Mouse (Mus musculus) megakaryocyte-erythroid progenitor cell, adult 5-6 weeks (primary cell): ENCODE results near the gene Gstt3. TPM values are rescaled to one million over a fixed set of nuclear protein-coding genes. Genes with fewer than 3 reads are reported as not detected.

Experiments
- ATAC-seq: replicated peaks from 2 replicates; pipeline ENCODE4 v1.8.0; 2016; ENCODE audit warnings: mild to moderate bottlenecking, inconsistent platforms; ENCODE audit not compliant: severe bottlenecking, poor library complexity, low FRiP score, low TSS enrichment
- total RNA-seq, 2 experiments: library from RNA; stranded (forward) in 1 of 2; stranded (reverse) in 1 of 2; fragments of 200-1000, 215-1000 nt in 1 of 2; fragments of >200 nt in 1 of 2; fragmentation: Nextera tagmentation in 1 of 2; gene quantifications; 2 replicates each; pipeline ENCODE4 v1.2.3; 2014 to 2017

Gene Gstt3
- total RNA-seq (2014; fragmentation: Nextera tagmentation), result 2.0 and 2.7 TPM in 2 replicates
- 3.0 TPM in 1 of 2 replicates, not detected in the other for total RNA-seq (2017)

DNA sequence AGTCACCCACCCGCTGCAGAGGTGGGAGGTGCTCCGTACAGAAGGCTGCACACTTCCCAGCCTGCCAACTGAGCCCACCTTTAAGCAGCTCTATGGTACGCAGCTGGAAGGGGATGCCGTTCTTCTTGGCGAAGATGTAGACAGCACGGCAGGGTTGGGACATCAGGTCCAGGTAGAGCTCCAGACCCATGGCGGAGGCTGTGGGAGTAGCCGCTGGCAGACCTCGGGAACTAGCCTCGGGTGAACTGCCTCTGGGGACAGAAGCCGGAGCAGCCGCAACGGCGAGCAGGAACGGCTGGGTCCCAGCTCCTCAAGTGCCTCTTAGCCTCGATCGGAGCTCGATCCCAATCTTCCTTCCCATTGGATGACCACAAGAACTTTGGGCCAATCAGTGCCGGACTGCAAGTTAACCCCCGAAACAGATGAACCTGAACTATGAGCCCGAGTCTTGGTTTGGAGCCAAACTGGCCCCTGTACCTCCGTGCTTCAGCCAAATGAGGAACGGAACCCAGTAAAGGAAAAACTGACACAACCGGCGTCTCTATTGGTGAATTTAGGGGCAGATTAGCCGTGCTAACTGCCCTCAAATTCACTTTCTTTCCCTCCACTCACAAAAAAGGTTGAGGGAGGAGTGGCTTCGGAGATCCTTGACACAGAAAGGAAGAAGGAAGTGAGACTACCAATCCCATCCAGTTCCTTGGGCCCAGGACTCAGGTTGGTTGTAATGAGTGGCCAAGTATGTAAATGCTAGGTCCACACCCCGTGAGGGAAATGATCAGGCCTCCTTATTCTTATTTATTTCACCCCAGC lies at the start of gene Gstt3, which contains the start of gene Gm20441:
Gstt3 (minus strand) TSS at position 646 of the 810 bp plus-strand sequence.
Gm20441 (minus strand) TSS at position 186 of the 810 bp plus-strand sequence.
- peak; percentile 60 for ATAC-seq

DNA sequence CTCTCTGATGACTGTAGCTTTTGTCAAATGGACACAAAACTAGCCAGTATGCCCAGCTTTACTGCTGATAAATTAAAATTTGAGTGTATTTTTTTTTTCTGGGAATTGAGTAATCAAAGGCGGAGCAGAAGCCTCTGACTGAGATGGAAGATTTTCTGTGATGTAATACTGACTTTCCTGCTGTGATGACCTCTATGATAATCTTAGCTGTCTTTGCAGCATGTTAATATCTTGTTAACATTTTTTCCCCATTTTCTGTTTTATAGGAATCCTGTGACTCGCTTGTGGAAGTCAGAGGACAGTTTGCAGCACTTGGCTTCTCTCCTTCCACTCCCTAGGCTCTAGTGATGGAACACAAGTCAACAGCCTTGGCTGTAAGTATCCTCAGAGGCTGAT lies 49.1 kb upstream of the Gstt3 start:
- no peak for ATAC-seq

DNA sequence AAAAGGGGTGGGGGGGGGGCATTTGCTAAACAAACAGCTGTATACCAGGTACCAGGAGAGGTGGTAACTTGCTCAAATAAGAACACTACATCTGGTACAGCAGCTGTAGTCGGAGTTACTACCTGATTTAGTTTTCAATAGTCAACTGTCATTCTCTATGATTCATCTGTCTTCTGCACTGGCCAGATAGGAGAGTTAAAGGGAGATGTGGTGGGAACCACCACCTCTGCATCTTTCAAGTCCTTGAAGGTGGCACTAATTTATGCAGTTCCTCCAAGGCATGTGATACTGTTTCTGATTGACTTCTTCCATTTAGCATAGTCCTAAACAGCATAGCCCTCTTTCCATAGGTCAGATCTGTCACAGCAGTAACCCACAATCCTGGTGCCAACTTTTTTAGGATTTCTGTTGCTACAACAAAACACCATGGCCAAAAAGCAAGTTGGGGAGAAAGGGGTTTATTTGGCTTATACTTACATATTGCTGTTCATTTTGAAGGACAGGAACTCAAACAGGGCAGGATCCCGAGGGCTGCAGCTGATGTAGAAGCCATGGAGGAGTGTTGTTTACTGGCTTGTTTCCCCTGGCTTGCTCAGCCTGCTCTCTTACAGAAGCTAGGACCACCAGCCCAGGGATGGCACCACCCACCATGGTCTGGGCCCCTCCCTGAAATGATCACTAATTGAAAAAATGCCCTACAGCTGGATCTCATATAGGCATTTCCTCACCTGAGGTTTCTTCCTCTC lies 48.5 kb upstream of the Gstt3 start:
- ATAC-seq, result no peak

DNA sequence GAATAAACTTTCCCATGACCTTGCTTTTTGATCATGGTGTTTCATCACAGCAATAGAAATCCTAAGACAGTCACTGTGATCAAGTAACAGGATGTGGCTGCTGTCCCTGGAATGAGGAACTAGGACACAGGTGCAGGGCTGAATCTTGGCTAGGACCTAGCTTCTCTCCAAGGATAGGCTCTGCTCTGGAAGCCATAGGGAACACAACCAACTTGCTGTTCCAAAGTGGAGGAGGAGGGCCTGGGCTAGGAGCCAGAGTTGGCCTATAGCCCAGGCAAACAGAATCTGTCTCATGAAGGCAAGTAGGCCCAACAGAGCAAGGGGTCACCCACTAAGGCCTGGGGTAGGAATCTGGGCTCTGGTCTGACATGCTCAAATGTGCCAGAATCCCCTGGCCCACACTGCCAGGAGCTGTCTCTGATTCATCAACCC lies 47.3 kb upstream of the Gstt3 start:
- ATAC-seq, result no peak

DNA sequence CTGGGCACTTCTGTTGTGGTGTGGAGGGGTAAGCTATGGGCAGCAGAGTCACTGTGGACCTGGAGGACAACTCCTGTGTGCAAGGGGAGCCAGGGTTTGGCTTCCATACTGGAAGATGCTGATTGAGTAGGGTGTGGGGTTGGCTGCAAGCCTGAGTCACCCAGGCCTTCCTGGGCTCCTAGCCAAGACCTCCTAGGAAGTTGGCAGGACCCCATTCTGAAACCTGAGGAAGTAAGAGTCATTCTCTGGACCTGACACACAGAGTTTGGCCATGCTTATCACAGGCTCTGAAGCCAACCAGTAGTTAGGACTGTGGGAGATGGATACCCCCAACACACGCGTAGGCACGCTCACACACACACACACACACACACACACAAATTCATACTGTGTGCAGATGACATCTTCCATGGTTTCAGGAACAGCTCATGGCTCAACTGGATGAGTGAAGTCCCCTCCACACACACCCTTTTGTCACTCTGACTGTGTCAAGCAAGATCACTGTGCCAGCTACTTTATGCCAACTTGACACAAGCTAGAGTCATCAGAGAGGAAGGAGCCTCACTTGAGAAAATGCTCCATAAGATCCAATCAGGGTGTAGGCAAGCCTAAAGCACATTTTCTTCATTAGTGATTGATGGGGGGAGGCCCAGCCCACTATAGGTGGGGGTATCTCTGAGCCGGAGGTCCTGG lies 46.6 kb upstream of the Gstt3 start:
- peak; percentile 32; the same call in 1 of the 2 replicates for ATAC-seq

DNA sequence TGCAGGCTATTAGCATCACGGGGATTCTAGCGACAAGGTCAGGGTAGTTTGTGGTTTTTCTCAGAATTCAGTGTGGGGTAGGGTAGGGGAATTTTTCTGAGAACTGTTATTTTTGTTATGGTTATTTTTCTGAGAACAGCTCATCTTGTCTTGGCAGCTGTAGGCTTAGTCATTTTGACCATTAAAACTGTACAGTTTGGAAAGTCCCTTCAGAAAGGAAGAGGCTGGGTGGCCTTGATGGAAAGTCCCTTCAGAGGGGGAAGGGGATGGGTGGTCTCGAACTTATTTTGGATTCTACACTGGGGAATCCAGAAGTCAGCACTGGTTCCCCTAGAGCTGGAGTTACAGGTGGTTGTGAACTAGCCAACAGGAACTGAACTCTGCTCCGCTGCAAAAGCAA lies 43.3 kb upstream of the Gstt3 start:
- no peak for ATAC-seq

DNA sequence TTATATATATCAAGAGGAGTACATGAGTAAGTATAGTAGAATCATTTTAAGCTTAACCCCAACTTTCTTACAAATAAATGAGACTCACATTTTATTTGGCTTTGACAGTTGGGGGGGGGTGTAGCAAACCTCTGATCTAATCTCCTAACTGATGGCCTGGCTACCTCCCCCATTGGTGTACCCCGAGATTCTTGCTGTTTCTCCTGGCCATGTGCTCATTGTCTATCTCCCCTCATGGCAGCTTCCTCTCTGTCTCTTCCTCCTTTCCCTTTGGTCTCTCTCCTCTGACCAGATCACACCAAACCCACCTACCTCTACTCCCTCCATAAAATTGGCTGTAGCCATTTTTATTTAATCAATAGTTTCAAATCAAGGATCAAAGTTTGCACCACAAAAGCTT lies 42.6 kb upstream of the Gstt3 start:
- no peak for ATAC-seq

DNA sequence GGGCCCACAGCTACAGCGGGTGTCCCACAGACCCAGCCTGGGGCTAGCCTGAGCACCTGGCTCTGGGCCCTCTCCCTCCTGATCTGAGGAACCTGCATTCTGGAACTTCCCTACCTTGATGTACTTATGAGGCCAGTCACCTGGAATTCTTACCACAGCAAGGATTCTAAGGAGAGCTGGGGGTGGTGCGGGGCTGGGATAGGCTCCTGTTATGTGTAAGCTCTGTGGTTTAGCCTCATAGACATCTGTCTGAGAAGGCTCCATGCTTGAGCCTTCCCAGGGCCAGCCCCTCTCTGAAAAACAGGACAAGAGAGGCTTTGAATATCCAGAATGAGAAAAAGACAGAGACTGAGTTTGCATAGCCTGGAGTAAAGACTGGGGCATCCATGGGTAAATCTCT lies 41.2 kb upstream of the Gstt3 start, which contains the start of gene Gstt4:
Gstt4 (minus strand) TSS at position 101 of the 400 bp plus-strand sequence.
- ATAC-seq, result no peak

DNA sequence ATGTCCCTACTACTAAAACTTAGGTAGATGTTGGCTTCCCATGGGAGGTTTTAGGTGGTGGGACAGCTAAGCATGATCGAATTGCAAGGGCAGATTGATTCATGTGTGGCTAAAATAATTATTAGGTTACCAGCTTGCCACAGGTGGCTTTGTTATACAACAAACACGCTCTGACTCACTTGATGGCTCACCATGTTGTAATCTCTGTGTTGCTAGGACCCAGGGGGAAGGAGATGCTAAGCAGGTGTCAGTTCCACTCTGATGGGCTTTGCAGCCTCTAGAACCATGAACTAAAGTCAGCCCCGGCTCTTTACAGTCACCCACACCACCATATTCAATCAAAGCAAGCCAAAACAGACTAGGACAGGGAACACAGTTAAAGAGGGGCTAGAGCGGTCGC lies 38.7 kb upstream of the Gstt3 start:
- ATAC-seq, result no peak

DNA sequence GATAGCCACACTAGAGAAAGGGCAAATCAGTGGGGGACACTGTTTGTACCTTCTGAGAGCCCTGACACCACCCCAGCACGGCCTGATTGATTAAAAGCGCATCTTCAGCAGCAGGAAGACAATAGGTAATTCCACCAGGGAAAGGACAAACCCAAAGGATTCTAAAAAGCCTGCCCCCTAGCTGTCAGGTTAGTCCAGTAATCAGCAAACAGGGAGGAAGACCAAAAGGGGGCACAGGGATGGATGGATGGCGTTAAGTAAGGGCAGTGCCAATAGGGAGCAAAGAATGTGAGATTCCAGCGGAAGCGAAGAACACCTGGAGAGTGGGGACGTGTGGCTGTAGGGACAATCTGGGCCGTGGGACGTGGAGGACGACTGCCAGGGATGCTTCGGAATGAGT lies 37.4 kb upstream of the Gstt3 start:
- no peak for ATAC-seq

DNA sequence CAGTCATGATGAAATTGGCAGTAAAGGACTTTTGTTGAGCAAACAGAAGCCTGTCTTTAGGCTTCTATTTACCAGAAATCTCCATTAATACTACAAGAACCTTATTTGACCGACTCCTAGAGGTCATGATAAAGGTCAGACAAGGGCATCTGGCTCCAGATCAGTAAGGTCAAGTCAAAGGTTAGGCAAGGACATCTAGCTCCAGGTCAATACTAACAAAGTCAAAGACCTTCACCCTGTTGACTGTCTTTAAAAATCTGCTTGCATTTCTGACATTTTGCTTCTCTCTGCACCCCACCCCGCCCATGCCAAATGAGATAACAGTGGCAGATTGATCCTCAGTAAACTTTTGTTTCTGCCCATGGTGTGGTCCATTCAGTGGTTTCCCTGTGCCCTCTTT lies 23.0 kb upstream of the Gstt3 start:
- ATAC-seq, result no peak

DNA sequence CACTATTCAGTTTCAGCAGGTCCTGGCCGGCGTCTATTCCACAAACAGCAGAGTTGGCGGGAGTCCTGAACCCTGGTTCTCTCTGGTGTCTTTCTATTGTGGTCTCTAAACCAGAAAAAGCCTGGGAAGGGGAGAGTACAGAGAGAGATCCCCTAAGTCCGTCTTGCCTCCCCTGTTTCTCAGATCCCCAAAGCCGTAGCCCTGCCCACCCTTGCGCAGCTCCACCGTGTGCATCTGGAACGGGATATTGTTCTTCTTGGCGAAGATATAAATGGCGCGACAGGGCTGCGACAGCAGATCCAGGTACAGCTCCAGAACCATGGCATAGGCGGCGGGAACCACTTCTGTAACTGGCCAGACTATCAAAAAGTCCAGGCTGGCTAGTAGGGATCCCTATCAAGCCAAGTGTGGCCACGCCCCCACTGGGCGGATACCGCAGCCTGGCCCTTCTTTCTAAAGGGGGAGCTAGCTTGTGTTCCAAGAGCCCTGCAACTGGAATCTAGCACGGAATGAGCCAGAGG lies 17.0 kb upstream of the Gstt3 start, which contains the start of gene Gstt1:
Gstt1 (minus strand) TSS at position 409 of the 521 bp plus-strand sequence.
- ATAC-seq, result peak; percentile 83

DNA sequence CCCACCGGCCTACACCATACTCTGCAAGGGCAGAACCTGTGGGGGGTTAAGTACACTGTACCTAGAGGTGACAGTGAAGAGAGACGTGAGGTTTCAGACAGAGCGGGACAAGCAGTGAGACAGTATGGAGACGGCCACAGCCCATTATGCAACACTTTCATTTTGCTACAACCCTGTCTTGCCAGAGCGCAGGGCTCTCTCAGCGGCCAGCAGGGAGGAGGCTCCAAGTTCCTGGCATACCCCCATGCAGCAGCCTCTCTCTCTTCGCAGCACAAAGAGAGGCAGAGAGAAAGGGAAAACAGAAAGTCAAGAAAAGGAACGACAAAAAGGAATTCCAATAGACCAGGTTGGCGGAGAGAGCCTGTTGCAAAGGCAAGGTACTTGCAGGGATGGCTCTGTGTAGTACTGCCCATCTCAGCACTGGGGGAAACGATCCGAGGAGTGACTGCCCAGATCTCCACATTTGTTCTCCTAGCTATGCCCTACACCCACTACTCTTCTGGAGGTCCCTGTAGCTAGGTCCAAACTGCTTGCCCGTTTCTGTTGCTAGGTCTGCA lies 16.5 kb upstream of the Gstt3 start:
- ATAC-seq, result peak; percentile 67

DNA sequence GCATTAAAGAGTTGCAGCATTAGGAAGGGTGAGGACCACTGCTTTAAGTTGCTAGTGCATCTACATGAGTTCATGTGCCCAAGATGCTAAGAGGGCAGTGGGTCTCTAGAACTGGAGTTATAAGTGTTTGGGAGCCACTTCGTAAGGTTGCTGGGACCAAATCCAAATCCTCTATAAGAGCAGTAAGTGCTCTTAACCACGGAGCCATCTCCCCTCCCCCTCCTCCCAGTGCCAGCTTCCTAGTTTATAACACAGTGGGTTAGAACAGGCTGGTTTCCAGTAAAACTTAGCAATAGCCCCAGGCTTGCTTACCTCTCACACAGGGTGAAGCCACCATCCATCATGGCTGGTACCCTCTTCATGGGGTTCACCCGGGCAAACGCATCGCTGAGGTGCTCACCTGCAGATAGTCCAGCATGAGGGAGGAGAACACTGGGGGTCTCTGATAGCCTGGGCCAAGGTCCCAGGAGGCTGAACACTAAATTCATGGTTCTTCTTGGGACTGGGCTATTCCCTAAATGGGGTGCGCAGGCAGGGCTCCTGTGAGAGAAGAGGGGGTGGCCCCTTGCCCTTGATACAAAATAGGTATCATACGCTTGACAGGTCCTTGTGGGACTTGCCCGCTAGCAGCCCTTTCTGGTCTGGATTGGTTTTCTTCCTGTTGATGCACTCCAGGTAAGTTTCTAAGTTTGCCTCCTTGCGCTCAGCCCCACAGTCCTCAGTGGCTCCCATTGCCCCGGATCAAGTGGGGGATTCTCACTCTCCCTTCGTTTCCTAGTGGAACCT lies 15.7 kb upstream of the Gstt3 start:
- ATAC-seq, result no peak

DNA sequence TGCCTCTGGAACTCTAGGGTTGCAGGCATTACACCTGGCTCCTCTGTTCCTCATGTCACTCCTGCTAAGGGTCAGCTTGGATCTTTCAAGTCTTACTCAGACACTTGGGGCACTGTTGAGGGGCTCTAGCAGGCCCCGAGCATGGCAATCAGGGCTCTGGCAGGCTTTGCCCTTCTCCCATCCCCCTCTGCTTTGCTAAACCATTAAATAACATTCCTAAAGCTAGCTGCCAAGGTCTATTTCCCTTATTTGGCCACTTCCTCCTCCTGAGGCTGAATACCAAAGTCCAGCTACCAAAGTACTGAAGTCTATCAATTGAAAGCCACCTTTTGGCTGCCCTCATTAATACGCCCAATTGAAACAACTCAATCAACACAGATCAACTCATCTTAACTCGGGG lies 13.7 kb upstream of the Gstt3 start:
- ATAC-seq, result no peak

DNA sequence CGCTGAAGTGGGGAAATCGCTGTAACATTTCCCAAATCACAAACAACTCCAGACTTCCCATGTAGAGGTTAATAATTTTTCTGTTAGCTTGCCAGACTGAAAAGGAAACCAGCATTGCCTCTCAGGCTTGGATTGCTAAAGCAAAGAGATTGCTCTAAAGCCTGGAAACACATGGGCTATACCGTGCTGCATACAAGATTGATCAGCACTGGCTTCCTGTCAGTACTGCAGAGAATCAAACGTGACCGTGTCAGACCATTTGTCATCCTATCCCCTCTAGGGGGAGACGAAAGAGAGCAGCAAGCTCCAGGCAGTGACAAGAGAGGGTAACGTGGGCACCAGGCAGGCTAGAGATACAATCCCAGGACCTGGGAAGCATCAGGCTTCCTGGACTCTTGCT lies 9.6 kb upstream of the Gstt3 start:
- 0 out of 2 replicates have a peak, but pooled peaks have one; percentile 37 for ATAC-seq

DNA sequence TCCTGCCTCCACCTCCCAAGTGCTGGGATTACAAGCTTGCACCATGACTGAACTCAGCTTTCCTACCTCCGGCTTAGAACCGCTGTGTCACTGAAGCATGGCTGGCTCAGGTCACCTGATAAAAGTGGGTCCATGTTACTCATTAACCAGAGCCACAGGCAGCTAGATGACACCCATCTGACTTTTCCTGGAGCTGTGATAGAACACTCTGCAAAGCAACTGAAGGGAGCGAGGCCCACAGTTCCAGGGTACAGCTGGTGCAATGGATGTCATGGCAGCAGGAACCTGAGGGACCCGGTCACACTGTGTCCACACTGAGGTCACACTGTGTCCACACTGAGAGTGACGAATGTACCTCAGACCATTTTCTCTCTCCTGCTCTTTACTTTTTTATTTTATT lies 8.6 kb upstream of the Gstt3 start:
- no peak for ATAC-seq

DNA sequence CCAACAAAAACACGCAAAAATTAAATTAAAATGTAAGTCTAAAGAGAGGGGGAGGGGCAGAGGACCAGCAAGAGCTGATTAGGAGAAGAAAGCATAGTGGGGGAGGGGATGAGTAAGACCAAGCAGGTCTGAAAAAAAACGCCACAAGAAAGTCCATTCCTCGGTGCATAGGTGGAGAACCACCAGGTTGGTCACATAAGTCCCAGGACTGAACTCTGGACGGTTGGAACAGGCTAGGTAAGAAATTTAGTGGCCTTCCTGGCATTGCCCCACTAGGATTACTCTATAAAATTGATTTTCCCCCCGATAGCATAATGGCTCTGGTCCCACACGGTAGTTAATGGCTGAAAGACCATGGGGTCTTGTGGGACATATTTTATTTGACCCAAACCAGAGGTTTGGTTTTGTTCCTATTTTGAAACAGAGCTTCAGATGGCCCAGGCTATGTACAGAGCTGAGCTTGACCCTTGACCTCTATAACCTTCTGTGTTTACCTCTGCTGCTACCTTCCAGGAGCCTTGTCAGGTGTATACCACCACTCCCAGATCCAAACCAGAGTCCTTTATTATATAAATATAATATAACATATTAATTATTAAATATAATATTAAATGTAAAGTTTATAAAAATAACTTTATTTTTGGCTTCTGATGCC lies 8.0 kb upstream of the Gstt3 start:
- ATAC-seq, result no peak
